Mouse (Mus musculus) limb, embryonic 10.5 days (tissue): Measurements from ENCODE around the gene Mtor. TPM values are rescaled to one million over a fixed set of nuclear protein-coding genes. Genes with fewer than 3 reads are reported as not detected.

Source experiments
- DNase-seq: peaks from one replicate; pipeline ENCODE4 v3.0.0-alpha.2; 2017; ENCODE audit warnings: low spot score
- H3K27ac ChIP-seq: fragments of 300-500 bp; sonication (generic); 2 replicates; pipeline ENCODE4 v1.5.1; 2016; ENCODE audit warnings: mild to moderate bottlenecking
- H3K27me3 ChIP-seq: fragments of 300-500 bp; sonication (generic); 2 replicates; pipeline ENCODE4 v1.6.1; 2016; ENCODE audit warnings: low read depth, mild to moderate bottlenecking; ENCODE audit not compliant: poor library complexity, severe bottlenecking
- H3K36me3 ChIP-seq: fragments of 300-500 bp; sonication (generic); 2 replicates; pipeline ENCODE4 v1.6.1; 2016; ENCODE audit warnings: mild to moderate bottlenecking, moderate library complexity
- H3K4me1 ChIP-seq: fragments of 300-500 bp; sonication (generic); 2 replicates; pipeline ENCODE4 v1.6.1; 2016
- H3K4me3 ChIP-seq: fragments of 300-500 bp; sonication (generic); 2 replicates; pipeline ENCODE4 v1.5.1; 2016; ENCODE audit warnings: mild to moderate bottlenecking, moderate library complexity
- H3K9me3 ChIP-seq: fragments of 300-500 bp; sonication (generic); replicated peaks from 2 replicates; pipeline ENCODE4 v1.6.1; 2016; ENCODE audit warnings: mild to moderate bottlenecking
- WGBS: fragments of 180-500 bp; shearing (Covaris S2); methylation state at CpG from one replicate; pipeline ENCODE4 v1.1.7; 2016; 5-methylcytosine and 5-hydroxymethylcytosine counted together
- polyA plus RNA-seq: library from polyadenylated mRNA; unstranded; fragments of >200 nt; fragmentation: Nextera tagmentation; extraction: Ambion mirVana; gene quantifications from 2 replicates; pipeline ENCODE4 v1.2.1, GENCODE M21; 2016

Mtor gene
- polyA plus RNA-seq, 1 experiment from 2014 or later, result 22.3 TPM

DNA sequence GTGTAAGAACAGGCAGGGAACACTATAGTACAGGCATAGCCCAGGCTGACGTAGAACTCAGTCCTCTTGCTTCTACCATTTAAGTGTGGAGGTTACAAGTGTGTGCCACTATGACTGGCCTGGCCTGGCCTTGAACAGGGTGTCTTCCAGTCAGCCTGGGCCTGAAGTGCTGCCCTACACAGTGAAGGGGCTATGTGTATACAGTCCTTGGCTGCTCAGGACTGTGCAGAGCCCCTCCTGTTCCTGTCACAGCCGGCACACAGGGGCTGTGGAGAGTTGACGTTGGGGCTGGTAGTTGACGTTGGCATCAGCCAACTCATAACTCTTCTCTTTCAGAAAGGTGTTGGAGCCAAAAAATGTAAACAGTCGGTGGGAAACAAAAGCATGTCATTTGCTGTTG lies 133.0 kb downstream of the Mtor start:
- no peak overlapping the region for H3K4me3 ChIP-seq
- peaks cover 71% of the 10 kb centered on the region for H3K36me3 ChIP-seq
- no peak overlapping the region for H3K27ac ChIP-seq
- no peak for DNase-seq
- WGBS, result 93% methylated on average over 5 of the region's 5 CpGs
- H3K27me3 ChIP-seq, result no peaks in the 10 kb centered on the region
- H3K4me1 ChIP-seq, result no peaks in the 10 kb centered on the region
- H3K9me3 ChIP-seq, result no peaks in the 10 kb centered on the region

DNA sequence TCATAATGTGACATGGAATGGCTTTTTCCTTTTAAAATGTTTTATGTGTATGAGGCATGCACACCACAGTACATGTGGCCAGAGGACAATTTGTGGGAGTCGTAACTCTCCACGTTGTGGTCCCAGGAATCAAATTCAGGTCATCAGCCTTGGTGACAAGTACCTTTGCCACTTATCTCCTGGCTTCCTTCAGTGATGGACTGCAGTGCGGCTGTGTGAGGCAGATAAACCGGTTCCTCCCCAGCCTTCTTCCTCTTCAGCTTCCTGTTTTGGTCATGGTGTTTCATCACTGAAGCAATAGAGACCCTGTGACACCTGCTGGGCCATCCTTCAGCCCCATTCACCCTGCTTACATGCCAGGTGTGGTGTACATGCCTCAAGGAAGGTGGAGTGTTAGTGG lies 134.8 kb downstream of the Mtor start:
- Histone ChIP-seq H3K36me3 (peaks cover 53% of the 10 kb centered on the region), H3K27ac (no peak overlapping the region), H3K4me1 (no peaks in the 10 kb centered on the region), H3K9me3 (no peaks in the 10 kb centered on the region), H3K4me3 (no peak overlapping the region), H3K27me3 (no peaks in the 10 kb centered on the region)
- 76% methylated on average over 4 of the region's 4 CpGs for WGBS
- no peak for DNase-seq

DNA sequence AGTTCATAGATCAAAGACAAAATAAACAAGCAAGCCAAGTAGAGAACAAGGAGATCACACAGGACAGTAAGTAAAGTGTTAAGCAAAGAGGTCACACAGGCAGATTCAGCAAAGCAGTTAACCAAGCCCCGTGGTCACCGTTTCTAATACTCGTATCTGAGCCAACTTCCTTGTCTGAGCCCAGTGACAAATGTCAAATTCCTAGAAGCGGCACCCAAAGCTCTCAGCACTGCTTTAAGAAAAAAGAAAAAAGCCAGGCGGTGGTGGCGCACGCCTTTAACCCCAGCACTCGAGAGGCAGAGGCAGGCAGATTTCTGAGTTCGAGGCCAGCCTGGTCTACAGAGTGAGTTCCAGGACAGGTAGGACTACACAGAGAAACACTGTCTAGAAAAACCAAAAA lies 138.2 kb downstream of the Mtor start:
- Histone ChIP-seq H3K4me1 (peaks cover 14% of the 10 kb centered on the region), H3K9me3 (no peaks in the 10 kb centered on the region), H3K36me3 (peaks cover 23% of the 10 kb centered on the region), H3K4me3 (no peak overlapping the region), H3K27ac (no peak overlapping the region), H3K27me3 (no peaks in the 10 kb centered on the region)
- 84% methylated on average over 9 of the region's 9 CpGs for WGBS
- no peak for DNase-seq

DNA sequence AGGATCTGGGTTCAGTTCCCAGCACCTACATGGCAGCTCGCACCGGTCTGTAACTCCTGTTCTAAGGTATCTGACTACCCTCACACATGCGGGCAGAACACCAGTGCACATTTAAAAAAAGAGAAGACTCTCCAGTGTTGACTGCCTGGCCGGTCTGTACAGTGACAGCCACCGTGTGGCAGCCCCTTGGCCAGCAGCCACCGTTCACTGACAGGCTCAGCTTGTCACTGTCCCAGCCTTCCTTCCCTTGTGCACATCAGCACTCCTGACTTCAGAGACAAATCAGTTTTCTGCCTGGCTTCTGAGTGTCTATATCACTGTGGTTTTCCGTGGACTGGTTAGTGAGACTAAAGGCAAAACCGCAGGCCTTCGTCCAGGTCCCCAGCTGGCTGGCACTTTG lies 140.4 kb downstream of the Mtor start:
- no peak for DNase-seq

DNA sequence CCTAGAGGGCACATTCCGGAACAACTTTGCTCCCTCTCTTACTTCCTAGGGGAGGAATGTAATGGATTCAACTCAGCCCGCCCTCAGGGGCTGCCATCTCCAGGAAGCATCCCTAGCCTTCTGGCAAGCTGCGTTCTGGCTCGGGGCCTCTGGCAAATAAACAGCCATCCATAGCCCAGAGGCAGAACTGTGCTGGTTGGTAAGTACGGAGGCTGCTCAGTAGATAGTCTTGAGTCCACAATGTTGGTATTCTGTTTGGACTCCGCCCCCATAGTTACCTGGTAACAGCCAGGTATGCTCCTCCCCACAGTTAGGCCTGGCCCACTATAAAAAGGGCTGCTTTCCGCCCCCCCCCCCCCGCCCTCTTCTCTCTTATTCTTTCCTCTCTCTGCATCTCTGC lies 141.2 kb downstream of the Mtor start:
- H3K27ac ChIP-seq, result no peak overlapping the region
- no peak overlapping the region for H3K4me3 ChIP-seq
- H3K36me3 ChIP-seq, result peaks cover 28% of the 10 kb centered on the region

More for the DNA sequence above, 140.4 kb downstream of the Mtor start:
- H3K9me3 ChIP-seq, result no peaks in the 10 kb centered on the region
- no peak overlapping the region for H3K4me3 ChIP-seq
- no peaks in the 10 kb centered on the region for H3K27me3 ChIP-seq
- H3K36me3 ChIP-seq, result peaks cover 20% of the 10 kb centered on the region
- no peak overlapping the region for H3K27ac ChIP-seq
- H3K4me1 ChIP-seq, result peaks cover 33% of the 10 kb centered on the region
- 90% methylated on average over 9 of the region's 9 CpGs for WGBS

DNA sequence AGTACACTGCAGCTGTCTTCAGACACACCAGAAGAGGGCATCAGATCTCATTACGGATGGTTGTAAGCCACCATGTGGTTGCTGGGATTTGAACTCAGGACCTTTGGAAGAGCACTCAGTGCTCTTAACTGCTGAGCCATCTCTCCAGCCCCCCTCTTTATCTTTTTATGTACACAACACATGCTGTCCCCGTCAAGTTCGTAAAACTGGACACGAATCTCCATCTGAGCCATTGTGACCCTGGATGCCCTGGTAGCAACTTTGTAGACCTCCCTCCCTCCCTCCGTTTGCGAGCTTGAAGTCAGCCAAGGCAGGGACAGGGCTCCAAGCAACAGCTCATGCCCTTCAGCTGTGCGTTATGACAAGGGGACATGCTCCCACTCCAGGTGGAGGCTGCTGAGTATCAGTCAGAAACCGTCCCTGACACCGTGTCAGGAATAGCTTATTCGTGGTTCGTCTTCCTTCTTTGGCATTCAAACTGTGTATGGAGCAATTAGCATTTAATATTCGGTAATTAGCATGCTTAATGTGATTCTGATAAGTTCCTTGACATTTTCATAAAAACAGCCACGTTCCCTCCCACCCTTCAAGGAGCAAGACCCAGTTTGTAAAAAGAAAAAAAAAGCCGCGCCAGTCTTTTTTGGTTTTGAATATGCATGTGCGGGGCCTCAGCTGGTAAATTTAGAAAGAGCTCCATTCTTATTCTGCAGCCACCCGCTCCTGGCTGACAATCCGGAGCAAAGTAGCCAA lies 142.2 kb downstream of the Mtor start:
- peaks cover 35% of the 10 kb centered on the region for H3K4me1 ChIP-seq
- no peaks in the 10 kb centered on the region for H3K9me3 ChIP-seq
- WGBS, result 8% methylated on average over 18 of the region's 18 CpGs
- H3K4me3 ChIP-seq, result peak overlapping the region; percentile 89
- DNase-seq, result peak; percentile 49
- peaks cover 39% of the 10 kb centered on the region for H3K36me3 ChIP-seq
- H3K27me3 ChIP-seq, result no peaks in the 10 kb centered on the region
- peak overlapping the region; percentile 89 for H3K27ac ChIP-seq

More for the DNA sequence above, 141.2 kb downstream of the Mtor start:
- H3K4me1 ChIP-seq, result peaks cover 35% of the 10 kb centered on the region
- H3K27me3 ChIP-seq, result no peaks in the 10 kb centered on the region
- DNase-seq, result no peak
- no peaks in the 10 kb centered on the region for H3K9me3 ChIP-seq
- WGBS, result 62% methylated on average over 7 of the region's 8 CpGs

DNA sequence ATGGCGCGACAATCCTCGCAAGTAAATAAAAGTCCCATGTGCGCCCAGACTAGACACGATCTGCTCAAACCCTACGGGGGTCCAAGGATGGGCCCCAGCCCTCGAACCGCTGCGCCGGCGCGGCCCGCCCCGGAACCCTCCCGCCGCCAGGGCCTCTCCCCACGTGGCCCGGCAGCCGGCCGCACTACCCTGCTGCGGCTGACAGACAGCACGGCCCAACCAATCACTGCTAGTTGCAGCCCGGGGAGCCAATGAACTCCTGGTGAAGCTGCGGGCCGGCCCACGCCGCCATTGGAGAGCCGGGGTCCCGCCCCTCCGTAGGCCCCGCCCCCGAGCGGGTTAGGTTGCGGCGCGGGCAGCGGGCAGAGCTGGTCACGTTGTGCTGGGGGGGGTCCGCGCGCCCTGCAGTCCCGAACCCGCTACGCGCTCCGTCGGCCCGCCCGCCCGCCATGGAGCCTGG lies 142.8 kb downstream of the Mtor start, which contains the start of gene Srm:
Gene Srm, plus strand, starts transcription at position 333 of the 460 bp plus-strand sequence.
- Histone ChIP-seq H3K9me3 (no peaks in the 10 kb centered on the region), H3K36me3 (peaks cover 45% of the 10 kb centered on the region), H3K27ac (peak within 1 kb of the TSS; percentile 89), H3K4me3 (peak within 1 kb of the TSS; percentile 89), H3K4me1 (peaks cover 35% of the 10 kb centered on the region), H3K27me3 (no peaks in the 10 kb centered on the region)
- peak; percentile 96 for DNase-seq
- under 1% methylated on average over 50 of the region's 50 CpGs for WGBS

DNA sequence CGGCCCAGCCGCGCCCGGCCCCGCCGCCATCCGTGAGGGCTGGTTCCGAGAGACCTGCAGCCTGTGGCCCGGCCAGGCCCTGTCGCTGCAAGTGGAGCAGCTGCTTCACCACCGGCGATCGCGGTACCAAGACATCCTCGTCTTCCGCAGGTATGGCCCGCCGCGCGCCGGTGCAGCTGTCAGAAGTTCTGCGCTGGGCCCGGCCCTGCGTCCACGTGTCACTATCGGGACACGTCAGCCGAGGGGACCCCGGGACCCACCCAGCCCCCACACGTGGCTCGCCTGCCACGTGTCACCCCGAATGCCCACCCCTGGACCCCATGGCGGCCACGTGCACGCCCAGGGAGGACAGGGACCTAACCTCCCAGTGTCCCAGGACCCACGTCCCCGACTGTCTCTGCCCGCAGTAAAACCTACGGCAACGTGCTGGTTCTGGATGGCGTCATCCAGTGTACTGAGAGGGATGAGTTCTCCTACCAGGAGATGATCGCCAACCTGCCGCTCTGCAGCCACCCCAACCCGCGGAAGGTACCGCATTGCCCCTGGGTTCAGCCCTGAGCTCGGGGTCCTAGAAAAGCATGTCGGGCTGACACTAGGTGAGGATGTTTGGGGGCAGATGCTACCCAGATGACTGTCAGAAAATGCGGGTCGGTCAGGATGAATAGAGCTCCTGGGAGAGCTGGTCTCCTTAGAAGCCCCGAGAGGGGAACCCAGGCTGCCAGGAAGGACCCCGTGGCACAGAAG lies 143.4 kb downstream of the Mtor start:
- no peaks in the 10 kb centered on the region for H3K9me3 ChIP-seq
- DNase-seq, result no peak
- H3K4me3 ChIP-seq, result peak overlapping the region; percentile 89
- peaks cover 51% of the 10 kb centered on the region for H3K36me3 ChIP-seq
- H3K4me1 ChIP-seq, result peaks cover 35% of the 10 kb centered on the region
- peak overlapping the region; percentile 89 for H3K27ac ChIP-seq
- H3K27me3 ChIP-seq, result no peaks in the 10 kb centered on the region
- WGBS, result under 1% methylated on average over 53 of the region's 53 CpGs

DNA sequence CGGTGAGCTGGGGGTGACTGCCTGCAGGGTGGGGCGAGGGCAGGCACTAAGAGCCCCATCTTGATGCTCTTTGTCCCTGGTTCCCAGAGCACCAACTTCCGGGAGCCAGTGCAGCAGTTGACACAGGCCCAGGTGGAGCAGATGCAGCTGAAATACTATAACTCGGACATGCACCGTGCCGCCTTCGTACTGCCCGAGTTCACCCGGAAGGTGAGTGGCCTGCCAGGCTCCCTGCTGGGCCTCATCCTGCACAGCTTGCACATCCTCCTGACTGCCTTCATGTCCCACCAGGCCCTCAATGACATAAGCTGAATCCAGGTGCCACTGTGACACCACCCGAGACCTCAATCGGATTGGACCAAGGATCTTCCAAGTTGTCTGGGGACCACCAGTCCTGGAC lies 145.6 kb downstream of the Mtor start:
- DNase-seq, result no peak
- WGBS, result 95% methylated on average over 11 of the region's 11 CpGs
- H3K9me3 ChIP-seq, result no peaks in the 10 kb centered on the region; the same call in 1 of the 2 replicates
- H3K27me3 ChIP-seq, result no peaks in the 10 kb centered on the region
- no peak overlapping the region for H3K27ac ChIP-seq
- H3K4me3 ChIP-seq, result no peak overlapping the region
- H3K36me3 ChIP-seq, result peaks cover 73% of the 10 kb centered on the region
- H3K4me1 ChIP-seq, result peaks cover 35% of the 10 kb centered on the region

DNA sequence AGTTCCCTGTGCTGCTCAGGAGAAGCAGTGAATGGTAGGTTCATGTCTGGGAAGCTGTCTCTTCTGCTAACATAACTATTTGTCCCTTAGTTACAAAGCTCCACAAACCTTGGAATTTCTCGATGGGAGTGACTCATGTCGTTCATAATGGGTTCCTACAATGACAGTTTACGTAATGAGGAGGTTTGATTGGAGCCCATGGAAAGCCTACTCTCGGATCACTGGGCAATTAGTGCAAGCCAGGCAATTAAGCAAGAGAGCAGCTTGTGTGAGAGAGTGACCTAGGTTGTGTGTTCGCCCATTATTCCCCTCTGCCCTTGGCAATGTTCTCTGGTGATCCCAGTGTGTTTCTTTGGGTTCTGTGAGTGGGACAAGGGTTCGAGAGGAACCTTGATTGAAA lies 147.5 kb downstream of the Mtor start:
- peaks cover 26% of the 10 kb centered on the region for H3K4me1 ChIP-seq
- no peak for DNase-seq
- no peak overlapping the region for H3K27ac ChIP-seq
- 92% methylated on average over 6 of the region's 6 CpGs for WGBS
- no peak overlapping the region for H3K4me3 ChIP-seq
- peaks cover 86% of the 10 kb centered on the region for H3K36me3 ChIP-seq
- H3K9me3 ChIP-seq, result no peaks in the 10 kb centered on the region; the same call in 1 of the 2 replicates
- no peaks in the 10 kb centered on the region for H3K27me3 ChIP-seq

DNA sequence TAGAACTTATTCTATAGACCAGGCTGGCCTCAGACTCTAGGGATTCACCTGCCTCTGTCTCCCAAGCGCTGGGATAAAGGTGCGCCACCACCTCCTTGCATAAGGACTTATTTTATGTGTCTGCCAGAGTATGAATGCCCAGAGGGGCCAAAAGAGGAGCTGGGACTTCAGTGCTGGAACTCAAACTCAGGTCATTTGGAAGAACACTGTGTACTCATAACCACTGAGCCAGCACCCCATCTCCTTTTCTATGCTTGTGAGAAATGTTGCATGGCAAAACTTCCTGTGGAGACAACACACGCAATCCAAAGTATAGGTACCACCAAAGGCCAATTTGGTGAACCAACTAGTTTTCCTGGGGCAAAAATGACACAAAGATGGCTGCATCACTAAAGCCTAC lies 148.3 kb downstream of the Mtor start:
- Histone ChIP-seq H3K27me3 (no peaks in the 10 kb centered on the region), H3K4me3 (no peak overlapping the region), H3K36me3 (peaks cover 84% of the 10 kb centered on the region), H3K27ac (no peak overlapping the region), H3K4me1 (peaks cover 21% of the 10 kb centered on the region), H3K9me3 (no peaks in the 10 kb centered on the region; the same call in 1 of the 2 replicates)
- 96% methylated on average over 3 of the region's 3 CpGs for WGBS
- DNase-seq, result no peak

DNA sequence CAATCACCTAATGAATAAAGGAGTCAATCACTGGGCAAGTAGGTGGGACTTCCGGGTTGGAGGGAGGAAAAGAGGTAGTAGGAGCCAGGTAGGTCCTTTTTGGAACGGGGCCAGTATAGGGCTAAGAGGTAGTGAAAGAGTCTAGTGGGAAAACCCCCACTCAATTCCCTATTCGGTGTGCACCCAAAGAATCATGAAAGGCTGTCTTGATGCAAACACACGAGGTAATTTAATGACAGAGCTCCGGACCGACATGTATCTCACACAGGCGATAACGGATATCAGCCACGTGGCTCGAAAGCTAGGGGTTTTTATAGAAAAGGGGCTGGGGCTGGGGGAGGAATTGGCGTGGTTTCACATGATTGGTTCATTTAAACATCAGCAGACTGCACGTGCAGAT lies 150.4 kb downstream of the Mtor start:
- Histone ChIP-seq H3K4me1 (0 out of 2 replicates have a peak, but pooled peaks cover 2% of the 10 kb centered on the region), H3K36me3 (peaks cover 68% of the 10 kb centered on the region), H3K27ac (no peak overlapping the region), H3K4me3 (no peak overlapping the region), H3K9me3 (no peaks in the 10 kb centered on the region; the same call in 1 of the 2 replicates), H3K27me3 (no peaks in the 10 kb centered on the region)
- DNase-seq, result no peak
- WGBS, result 95% methylated on average over 12 of the region's 12 CpGs

DNA sequence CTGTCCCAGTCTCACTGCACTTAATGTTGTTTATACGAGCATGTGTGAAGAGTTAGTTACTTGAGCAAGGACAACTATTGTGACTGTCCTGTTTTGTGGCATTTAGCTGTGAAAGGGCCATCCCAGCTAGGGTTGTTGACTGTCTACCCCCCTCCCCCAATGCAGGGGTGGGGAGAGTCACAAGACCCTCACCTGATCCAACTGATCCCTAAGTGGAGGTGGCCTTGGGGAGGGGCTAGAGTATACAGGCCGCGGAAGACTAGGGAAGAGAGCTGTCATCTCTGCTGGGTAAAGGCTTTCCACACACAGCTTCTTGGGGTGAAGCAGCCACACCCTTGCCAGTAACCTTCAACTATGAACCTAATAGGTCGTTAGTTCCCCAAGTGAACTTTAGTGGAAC lies 151.9 kb downstream of the Mtor start:
- DNase-seq, result no peak
- Histone ChIP-seq H3K9me3 (no peaks in the 10 kb centered on the region; the same call in 1 of the 2 replicates), H3K27ac (no peak overlapping the region), H3K4me3 (no peak overlapping the region), H3K4me1 (no peaks in the 10 kb centered on the region; the same call in 1 of the 2 replicates), H3K27me3 (no peaks in the 10 kb centered on the region), H3K36me3 (peaks cover 53% of the 10 kb centered on the region)
- 89% methylated on average over 4 of the region's 4 CpGs for WGBS
